Mouse (Mus musculus) left cerebral cortex, postnatal 10 days (tissue): ENCODE results near the gene Cdh24. TPM values are rescaled to one million over a fixed set of nuclear protein-coding genes. Genes with fewer than 3 reads are reported as not detected.
"Not testable (repeated sequence)": the region's sequence is repeated elsewhere in the genome, so short reads cannot be mapped to it uniquely, and the experiment has no call there.

Source experiments
- DNase-seq, 2 experiments: peaks; one replicate each; pipeline ENCODE4 v3.0.0; 2021 to 2022; ENCODE audit warnings: low spot score in 2 of 2, mixed read lengths in 1 of 2; ENCODE audit errors: extremely low spot score in 1 of 2
- intact Hi-C: fragments of 180-260 bp; cut with DNase I; formaldehyde crosslinking; loops from one replicate; pipeline ENCODE4 v1.15.1; 2025
- total RNA-seq, 2 experiments: library from RNA; stranded (reverse); gene quantifications; 2 replicates each; pipeline ENCODE4 v1.2.3; 2021

The Cdh24 gene
- total RNA-seq, 2 experiments from 2014 or later = 11.8 to 15.4 TPM

- intact Hi-C loops = loop anchor here (5.0 kb wide), 1 partner anchor 34 kb away; no protein-coding TSS in a partner anchor
- no peak for DNase-seq
Observed at GRCm38 (mm10) chr14:54616226-54616825, 24.8 kb downstream of the Cdh24 start.

- intact Hi-C loops, DNase-seq: not testable (repeated sequence)
Observed at GRCm38 (mm10) chr14:54614130-54614529, 27.0 kb downstream of the Cdh24 start.

GRCm38 (mm10) chr14:54610648-54611047 lies 30.5 kb downstream of the Cdh24 start:
- no peak for DNase-seq
- intact Hi-C loops = no loop called here

DNA sequence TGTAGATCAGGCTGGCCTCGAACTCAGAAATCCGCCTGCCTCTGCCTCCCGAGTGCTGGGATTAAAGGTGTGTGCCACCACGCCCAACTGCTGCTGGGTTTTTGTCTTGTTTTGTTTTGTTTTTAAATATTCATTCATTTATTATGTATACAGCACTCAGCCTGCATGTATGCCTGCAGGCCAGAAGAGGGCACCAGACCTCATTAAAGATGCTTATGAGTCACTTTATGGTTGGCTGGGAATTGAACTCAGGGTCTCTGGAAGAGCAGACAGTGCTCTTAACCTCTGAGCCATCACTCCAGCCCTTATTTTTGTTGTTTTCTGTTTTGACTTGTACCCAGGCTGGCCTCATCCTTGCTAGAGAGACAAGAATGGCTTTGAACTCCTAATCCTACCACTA lies 31.2 kb downstream of the Cdh24 start:
- intact Hi-C loops = no loop called here
- no peak for DNase-seq

- intact Hi-C loops = no loop called here
- DNase-seq = no peak
Observed at GRCm38 (mm10) chr14:54609245-54609644, 31.9 kb downstream of the Cdh24 start.

GRCm38 (mm10) chr14:54607226-54607625 lies 33.9 kb downstream of the Cdh24 start:
- intact Hi-C loops = no loop called here
- no peak for DNase-seq

GRCm38 (mm10) chr14:54605752-54606321 lies 35.3 kb downstream of the Cdh24 start, which contains the start of gene 4931414P19Rik:
4931414P19Rik (minus strand) TSS chr14:54605993.
- peak; percentile 64 to 93 for DNase-seq
- intact Hi-C loops = no loop called here

- intact Hi-C loops = no loop called here
- no peak for DNase-seq
Observed at GRCm38 (mm10) chr14:54603686-54604085, 37.5 kb downstream of the Cdh24 start.

GRCm38 (mm10) chr14:54603038-54603654 lies 38.0 kb downstream of the Cdh24 start:
- intact Hi-C loops = no loop called here

GRCm38 (mm10) chr14:54602613-54603012 lies 38.6 kb downstream of the Cdh24 start:
- DNase-seq = no peak
- intact Hi-C loops = no loop called here

More at GRCm38 (mm10) chr14:54603038-54603654, 38.0 kb downstream of the Cdh24 start:
- DNase-seq = peak; percentile 96 to 98

- intact Hi-C loops = no loop called here
- DNase-seq = no peak
Observed at GRCm38 (mm10) chr14:54601601-54602000, 39.6 kb downstream of the Cdh24 start.

DNA sequence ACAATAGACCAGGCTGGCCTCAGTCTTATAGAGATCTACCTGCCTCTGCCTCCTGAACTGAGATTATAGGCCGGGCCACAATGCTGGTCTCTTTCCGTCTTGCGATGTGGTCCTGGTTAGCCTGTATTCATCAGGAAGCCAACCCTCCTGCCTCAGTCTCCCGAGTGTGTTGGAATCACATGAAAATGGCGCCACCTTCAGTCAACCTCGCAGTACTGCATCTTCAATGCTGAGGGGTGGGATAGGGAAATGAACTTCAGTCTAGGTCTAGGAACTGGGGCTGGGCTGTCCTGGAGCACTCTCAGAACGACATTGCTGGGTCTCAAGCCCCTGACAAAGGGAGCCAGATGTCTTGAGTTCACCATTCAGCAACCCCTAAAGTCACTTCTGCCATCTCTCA lies 44.1 kb downstream of the Cdh24 start:
- intact Hi-C loops = no loop called here
- no peak for DNase-seq

DNA sequence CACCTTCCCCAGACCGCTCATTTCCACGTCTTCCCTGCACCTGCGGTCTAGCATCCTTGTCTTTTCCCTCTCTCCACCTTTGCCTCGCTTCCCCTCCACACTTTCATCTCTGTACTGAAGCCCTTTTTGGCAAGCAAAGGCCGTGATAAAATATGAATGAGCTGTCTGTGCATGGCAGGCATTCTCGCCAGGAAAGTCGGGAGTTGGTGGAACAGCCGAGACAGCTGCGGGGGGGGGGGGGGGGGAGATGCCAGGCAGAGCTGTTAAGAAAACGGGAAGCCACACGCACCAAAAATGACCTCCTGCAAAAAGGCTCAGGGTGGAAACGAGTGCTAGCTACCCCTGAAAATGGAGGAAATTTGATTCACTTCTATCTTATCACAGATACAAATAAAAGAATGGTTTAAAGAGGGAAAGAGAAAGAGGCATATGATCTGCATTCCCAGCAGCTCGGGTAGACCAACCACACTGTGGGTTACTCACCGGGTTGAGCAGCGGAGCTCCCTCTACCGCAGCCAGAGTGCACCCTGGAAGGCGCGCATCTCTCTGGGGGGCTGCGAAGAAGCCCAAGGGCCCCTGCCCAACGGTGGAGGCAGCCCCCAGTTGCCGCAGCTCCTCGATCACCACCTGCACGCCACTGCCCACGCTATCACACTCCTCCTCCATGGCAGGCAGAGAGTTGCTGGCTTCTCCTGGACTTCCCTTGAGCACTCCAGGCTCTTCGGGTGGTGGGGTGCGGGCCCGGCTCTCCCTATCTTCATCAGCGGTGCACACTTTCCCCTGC lies 46.3 kb downstream of the Cdh24 start:
- no peak for DNase-seq
- intact Hi-C loops = no loop called here

- no peak for DNase-seq
- intact Hi-C loops = no loop called here
Observed at GRCm38 (mm10) chr14:54594055-54594454, 47.1 kb downstream of the Cdh24 start.

DNA sequence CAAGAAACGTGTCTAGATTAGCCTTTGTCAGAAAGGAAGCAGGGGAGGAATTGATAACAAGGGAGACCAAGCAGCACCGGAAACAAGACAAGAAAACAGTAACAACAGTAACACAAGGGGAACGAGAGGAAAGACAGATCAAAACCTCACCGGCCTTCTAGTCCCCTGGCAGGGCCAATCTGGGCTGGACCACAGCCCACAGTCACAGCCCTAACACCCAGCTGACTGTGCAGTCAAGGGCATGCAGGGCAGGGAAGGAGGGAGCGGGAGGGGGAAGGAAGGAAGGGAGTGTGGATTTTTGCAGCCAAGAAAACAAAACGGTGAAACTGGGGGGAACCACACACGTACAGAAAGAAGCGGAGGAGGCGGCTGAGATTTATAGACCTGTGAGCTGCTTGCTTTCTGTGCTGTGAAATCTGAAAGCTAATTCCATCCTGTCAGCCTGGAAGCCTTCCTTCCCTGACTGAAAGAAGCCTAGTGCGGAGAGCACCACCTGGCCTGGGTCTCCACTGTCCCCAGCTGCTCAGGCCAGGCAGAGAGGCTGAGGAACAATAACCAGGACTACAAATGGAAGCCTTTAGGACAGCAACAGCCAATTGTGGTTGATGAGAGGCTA lies 48.7 kb downstream of the Cdh24 start:
- intact Hi-C loops = no loop called here

GRCm38 (mm10) chr14:54591056-54591455 lies 50.1 kb downstream of the Cdh24 start:
- intact Hi-C loops = no loop called here
- no peak for DNase-seq

More for the DNA sequence above, 48.7 kb downstream of the Cdh24 start:
- DNase-seq = peak; percentile 56 to 61

GRCm38 (mm10) chr14:54583681-54584338 lies 57.4 kb downstream of the Cdh24 start:
- intact Hi-C loops = loop anchor here (5.0 kb wide), 1 partner anchor 33 kb away; the partner anchor contains the start of gene Psmb5
- peak in 1 of 2 experiments; percentile 73 for DNase-seq

DNA sequence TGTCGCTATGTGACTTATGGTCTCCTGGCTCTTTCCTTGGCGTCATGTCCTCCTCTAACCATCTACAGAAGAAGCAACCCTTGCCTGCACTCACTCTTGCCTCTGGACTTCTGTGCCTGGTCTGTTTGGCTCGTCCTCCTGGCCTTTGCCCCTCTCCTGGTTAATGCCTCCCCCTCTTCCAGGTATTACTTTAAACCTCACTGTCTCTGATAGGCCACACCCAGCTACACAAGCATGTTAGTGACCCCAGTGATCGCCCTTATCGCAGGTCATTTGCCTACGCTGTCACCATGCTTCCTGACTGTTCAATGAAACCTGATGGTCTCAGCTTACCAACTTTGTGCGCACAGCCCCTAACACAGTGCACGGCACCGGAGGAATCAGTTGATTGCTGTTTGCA lies 58.6 kb downstream of the Cdh24 start:
- DNase-seq = no peak
- intact Hi-C loops = loop anchor here (5.0 kb wide), 1 partner anchor 35 kb away; the partner anchor contains the start of gene Psmb5
